Mouse (Mus musculus) cerebellum, postnatal 14 days (tissue): ENCODE data around the gene Arl15.

Source experiments
- DNase-seq, 2 experiments: peaks; one replicate each; pipeline ENCODE4 v3.0.0; 2021; ENCODE audit warnings: mixed read lengths in 2 of 2

Arl15 gene

DNA sequence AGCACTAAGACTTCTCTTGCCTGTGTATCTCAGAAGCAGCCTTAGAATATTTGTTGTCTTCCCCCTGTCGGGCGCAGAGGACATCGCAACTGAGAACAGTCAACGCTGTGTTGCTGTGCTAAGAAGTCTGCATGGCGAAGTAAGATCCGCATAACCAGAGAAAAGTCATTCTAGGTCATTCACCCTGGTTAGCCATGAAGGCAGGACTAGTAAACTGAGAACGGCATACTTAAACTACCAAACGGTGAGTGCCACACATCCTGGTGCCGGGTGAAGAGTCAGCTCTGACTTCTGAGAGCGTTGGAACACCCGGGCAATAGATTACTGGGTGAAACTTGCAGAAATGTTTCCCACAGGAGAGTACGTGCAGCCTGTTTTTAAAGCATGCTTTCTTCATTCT, 320.3 kb downstream of the Arl15 start:
- DNase-seq, result no peak

DNA sequence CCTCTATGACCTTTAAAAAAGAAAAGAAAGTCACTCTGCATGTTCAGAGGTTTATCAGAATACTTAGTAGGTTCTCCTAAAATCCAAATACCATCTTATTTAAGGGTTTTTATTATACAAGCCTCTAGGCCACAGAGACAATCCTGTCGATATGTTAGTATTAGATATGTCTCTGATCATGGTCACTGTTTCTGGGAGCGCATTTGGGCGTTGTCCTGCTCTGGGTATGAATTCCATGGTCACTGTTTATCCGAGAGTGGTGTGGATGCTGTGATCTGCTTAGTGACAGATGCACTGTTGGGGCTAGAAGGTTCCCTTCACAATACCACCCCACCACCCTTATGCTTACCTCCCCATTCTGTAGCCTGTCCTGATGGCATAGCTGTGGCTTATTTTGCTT, 320.8 kb downstream of the Arl15 start:
- DNase-seq, result no peak

DNA sequence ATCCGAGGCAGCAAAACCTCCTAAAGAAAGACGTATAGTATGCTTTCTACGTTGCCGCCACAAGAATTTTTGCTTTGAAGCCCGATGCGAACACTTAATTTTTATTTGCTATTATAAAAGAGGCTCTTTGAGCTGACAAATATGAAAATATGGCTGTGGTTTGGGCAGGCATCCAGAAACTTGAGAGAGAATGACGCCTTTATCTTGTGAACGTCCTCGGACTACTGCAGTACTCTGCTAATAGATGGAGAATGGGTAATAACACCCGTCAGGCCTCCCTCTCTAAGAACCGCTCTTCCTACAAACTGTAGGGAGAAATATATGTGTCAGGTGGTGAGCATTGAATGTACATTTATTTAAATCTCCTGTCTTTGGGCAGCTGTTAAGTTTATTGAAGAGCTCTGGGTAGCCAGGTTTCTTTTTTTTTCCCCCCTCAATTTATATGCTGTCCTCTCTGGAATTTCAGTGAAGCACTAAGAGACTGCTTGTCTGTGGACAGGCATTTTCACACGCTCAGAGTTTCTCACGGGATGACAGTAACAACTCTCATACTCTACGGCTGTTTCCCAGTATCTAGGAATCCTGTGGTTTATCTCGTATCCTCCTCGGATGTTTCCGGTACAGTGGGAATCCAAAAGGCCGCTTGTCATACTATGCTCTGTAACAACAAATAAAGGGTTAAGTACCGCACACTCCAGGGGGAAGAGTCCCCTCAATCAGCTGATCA, 324.0 kb downstream of the Arl15 start:
- no peak for DNase-seq

DNA sequence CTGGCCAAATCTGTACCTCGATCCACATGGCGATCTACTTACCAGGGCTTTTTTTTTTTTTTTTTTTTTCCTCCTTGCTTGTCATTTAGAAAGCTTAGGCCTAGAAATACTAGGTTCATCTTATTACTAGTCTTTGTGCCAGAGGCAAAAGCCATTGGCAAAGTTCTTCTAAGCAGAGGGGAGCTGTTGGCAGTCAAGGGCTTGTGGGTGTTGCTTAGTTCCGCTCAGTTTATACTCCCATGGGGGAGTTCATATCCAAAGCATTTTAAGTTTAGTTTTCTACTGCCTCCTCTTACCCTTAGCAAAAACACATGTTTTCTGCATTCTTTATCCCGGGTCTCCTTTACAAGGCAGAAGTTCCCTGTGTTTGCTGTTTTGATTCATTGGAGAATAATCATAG, 325.5 kb downstream of the Arl15 start:
- DNase-seq, result no peak

DNA sequence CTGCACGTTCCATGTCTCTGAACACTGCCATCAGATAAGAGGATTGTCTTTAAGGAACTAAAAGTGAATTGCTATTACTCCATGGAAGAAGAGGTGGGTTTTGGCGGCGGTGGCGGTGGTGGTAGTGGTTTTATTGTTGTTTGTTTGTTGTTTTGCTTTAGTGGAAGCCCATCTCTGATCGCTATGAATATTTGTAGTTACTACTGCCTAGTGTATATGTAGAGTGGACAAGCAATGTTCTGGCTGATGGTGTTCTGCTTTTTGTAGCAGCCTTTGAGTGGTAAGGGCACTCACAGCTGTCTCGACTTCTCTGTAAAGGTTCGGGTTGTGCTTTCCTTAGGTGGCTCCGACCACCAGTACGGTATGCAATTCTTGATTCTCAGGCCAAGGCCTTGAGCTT, 327.3 kb downstream of the Arl15 start:
- DNase-seq, result no peak

DNA sequence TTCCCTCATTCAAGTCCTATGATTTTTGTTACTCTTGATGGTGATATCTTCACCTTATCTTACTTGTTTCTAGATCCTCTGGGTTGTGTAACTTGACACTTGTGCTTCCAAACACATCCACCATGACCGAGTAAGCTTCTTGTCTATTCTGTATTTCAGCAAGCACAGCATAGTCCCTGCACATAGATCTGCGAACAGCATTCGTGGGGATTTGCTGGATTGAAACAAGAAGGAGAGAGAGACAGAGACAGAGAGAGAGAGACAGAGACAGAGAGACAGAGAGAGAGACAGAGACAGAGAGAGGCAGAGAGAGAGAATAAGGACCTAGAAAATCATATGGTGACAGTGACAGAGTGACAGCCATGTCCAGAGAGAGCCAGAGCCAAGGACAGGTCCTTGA, 329.1 kb downstream of the Arl15 start:
- no peak for DNase-seq

DNA sequence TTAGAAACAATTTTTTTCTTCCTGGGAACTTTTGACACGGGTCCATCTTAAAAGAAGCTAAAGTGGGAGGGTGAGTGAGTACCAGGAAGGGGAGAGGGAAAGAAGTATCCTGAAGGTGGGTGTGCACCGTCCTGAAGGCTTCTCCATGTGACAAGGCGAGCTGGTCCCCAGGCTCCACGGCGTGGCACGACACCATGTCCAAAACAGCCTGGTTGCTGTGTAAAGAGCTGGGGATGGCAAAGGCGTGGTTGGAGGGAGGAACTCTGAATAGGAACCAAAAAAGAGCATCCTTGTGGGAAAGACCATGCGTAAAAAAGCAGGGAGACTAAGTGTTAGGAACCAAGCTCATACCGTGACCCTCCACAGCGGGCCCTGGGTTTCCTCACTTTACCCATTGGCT, 330.1 kb downstream of the Arl15 start:
- no peak for DNase-seq

DNA sequence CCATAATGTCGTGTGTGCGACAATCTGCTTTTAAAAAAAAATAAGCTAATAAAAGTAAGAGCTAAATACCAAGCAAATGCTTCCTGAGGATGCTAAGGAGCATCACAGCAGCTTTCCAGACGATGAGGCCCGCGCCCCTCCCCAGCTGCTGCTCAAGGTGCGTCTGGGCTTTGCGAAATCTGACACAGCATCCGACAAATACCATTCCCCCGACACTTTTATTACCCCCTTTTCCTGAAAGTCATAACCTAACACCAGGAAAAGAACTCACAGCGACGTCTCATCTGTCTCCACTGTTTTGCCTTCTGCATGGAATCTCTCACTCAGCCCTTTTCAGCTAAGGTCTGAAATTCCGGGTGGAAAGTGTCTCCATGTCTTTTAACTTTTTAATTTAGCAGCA, 330.7 kb downstream of the Arl15 start:
- no peak for DNase-seq

DNA sequence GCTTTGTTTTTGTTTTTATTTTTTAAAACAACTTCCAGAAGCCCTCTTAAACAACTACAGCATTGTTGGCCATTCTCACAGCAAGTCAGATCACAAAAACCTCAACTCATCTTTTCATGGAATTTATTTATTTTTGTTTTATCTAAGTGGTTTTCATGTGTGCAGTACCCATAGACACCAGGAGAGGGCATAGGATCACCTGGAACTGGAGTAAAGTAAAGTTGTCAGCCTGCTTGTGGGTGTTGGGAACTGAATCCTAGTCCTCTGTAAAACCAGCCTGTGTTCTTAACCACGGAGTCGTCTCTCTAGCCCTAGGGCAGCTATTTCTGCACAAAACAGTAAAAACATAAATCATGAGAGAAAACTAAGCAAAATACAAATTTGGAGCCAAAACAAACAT, 334.1 kb downstream of the Arl15 start:
- DNase-seq, result no peak

DNA sequence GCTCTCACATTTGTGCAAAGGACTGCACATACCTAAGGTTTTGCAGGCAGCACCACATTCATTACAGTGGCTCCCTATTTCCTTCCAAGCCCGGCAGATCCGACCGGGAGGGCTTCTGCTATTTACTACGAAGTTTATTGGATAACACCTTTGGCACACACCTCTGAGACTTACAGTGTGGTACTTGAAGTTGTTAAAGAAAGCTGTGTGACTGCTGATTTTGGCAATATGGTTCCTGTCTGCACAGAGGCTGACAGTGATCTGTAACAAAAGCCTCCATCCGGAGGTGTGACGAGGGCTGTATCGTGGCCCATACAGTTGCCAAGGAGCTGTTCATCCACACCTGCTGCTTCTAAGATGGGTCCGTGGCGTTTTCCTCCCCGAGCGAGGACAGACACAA, 335.7 kb downstream of the Arl15 start:
- no peak for DNase-seq

DNA sequence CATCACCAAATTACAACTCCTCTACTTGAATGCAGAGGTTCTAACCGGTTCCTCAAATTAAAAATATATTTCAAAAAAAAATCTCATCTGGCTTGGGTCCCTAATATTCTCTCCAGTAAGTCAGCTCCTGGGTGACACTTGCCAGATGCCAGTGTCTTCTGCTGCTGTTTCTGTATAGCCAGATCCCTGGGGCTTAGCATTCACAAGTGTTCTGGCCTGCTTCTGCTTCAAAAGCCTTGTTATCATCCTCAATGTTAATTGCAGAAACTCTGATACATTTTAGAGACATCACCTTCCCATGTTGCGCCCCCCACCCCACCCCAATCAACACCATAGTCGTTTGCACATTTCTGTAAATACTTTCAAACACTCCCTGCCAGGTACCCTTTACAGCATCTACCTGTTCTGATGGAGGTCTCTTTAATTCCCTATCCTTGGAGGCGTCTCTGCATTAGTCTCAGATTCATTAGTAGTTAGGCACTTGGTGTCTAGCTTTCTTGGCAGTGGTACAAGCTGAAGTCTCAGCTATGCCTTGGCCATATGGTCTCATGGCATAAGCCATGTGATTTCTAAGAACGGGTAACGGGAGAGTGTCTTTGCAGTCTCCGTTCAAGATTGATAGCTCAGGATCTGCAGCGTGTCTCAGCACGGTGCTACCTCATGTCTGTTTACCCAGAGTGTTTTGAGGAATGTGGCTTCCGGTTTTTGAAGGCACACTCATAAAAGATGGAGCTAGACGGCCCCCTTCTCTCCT, 336.4 kb downstream of the Arl15 start:
- DNase-seq, result peak in 1 of 2 experiments; percentile 50

DNA sequence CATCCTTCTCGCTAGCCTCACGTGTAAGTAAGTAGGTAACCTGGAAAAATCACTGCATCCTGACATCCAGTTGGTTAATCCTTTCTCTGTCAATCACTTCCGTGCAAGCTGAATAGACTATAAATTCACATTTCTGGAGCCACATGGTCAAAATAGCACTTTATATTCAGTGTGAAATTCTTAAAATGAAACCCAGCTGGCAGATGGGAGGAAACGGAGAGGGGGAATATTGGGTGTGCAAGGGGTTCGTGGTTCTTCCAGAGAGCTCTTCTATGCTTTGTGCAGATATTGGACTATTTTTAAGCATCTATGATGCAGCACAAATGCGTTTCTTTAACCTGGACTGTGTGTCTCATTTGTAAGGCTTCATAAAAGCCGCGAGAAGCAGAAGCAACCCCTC, 344.6 kb downstream of the Arl15 start:
- DNase-seq, result no peak

DNA sequence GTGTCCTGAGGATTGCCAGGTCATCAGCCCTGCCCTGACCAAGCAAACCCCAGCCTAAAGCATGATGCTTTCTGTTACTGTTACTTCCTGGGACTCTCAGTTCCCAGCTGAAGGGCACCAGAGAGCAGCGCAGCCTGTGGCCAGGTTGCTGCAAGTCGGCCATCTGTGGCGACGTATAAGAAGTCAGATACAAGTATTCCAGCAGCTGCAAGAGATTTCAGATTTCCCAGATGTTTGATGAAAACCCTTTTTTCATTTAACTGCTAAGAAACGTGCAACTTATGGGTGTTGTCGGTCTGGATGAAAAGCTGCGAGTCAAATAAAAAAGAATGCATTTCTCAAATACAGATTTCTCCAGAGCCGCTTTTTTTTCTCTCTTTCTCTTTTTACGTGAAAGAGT, 345.3 kb downstream of the Arl15 start:
- DNase-seq, result no peak

DNA sequence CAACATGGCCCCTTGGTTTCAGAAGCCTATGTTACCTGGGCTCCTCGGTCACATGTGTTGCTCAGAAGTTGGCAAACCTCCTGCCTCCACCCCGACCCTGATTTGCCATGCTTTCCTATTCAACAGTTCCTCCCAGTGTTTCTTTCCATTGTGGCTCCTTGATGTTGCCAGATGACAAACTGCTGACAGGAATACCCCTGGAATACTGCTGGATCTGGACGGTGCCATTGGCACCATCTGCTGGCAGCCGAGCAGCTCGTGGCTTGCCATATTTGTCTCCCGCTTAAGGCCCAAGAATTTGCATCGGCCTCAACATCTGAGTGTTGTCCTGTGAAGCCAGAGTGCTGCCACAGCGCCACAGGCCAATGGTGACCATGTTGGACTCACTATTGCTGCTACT, 348.5 kb downstream of the Arl15 start:
- DNase-seq, result no peak

DNA sequence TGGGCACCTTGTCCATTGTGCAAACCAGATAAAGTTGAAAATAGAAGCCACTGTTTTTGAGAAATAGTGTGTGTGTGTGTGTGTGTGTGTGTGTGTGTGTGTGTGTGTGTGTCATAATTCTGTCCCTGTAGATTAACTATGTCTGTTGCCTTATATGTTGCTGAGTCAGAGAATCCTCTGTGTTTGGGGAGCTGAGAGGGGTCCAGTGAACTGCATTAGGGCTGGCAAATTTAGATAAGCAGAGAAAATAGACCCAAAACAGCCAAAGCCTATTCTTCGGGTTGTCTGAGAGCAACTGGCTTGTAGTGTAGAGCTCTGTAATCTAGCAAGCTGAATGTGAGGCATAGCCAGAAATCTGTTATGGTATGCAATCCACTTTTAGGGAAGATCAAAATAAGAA, 348.9 kb downstream of the Arl15 start:
- no peak for DNase-seq

DNA sequence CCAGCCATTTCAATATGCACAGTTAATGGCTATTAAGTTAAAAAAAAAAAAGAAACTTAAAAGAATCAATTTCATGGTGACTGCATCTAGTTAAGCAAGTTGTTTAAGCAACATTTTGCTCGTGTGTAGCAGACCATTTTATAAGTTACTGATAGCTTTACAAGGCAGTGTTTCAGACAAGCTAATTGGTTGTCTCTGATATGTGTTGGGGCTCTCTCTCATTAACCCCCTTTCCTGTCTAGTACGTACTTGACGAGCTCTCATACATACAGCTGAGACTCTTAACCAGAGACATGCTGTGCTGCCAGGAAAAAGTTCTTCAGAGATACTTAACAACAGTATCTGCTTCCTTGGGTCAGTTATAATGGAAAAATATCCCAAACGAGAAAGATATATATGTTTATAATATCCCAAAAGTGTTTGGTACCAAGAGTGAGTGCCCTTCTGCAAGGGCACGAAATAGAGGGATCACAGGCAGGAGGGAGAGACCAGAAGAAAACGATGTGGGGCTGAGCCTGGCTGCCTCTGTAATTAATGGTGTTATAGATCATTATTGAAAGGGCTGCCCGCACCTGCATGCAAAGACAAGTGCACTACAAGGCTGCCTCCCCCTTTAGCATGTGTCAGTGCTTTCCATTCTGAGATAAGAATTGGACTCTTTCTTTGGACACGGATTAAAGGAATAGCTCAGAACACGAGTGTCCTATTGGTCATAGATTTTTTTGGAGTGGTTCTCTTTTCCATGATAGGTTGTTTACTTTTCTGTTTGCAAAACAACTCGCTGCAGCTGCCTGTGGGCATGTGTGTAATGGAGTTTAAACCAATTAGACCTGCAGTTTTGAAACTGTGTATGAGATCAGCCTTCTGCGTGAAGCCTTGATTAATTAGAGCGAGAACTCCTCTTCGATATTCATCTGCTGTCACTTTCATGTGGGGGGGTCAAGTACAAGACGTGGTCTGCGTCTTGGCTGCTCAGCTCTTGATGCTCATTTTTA, 350.0 kb downstream of the Arl15 start:
- no peak for DNase-seq

DNA sequence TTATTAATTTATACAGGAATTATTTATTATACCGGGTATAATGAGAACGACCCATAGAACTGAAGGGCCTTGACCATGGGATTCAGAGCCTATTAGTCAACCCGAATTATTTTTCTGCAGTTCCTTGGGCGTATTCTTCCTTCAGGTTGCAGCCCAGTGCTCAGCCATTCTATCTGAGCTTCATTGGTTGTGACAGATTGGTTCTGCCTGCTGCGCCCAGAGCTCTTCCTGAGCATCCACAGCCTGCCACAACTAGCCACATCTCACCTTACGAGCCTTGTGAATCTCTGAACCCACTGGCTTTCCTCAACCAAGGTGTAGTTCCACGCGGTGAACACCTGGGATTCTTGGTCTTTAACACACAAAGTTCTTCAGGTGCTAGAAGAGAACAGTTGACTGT, 350.9 kb downstream of the Arl15 start:
- DNase-seq, result peak; percentile 49 to 59

DNA sequence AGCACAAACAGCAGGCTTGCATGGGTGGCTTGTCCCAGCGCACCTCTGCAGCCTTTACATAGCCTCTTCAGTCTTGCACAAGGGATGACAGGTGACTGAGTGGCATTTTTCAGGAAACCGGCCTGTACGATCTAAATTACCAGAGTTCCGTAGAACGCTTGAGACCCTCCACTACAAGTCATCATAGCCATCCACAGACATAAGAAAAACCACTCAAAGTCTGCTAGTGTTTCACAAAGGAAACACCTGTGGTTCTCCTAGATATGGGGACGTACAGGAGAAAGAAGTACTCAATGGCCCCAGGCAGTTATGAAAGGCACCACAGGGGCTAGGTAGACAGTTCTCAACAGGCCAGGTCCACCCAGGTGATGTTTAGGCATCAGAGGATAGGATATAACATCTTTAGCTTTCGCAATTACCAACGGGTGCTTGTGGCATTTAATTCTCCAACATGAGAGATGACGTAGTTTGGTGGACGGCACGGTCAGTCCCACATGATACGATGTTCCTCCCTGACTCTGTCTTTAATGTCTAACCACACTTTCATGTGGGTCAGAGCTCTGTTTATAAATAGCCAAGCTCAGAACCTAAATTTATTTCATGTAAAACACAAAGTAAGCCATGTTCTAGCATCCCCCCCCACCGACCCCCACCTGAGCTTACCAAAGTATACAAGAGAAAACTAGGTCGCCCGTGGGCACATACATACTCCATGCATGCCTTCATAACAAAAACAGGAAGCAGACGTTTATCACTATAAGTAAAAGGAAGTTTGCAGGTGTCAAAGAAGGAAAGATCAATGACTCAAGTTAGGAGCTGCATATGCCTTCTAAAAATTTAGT, 356.8 kb downstream of the Arl15 start:
- DNase-seq, result no peak

DNA sequence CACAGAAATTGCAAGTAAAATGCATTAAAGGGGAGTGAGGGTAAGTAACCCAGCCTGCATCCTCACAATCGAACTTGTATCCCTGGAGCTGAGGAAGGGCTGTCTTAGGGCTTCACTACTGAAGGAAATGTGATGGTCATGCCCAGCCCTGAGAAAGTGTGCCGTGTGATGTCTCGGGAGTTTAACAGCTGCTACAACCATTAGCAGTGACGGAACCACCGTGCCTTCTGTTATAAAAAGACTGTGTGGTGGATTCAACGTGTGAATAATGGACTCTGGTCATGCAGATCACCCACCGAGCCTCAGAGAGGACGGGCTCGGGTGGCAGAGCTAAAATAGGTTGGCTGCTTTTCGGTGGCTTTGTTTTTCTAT, 357.4 kb downstream of the Arl15 start:
- no peak for DNase-seq

DNA sequence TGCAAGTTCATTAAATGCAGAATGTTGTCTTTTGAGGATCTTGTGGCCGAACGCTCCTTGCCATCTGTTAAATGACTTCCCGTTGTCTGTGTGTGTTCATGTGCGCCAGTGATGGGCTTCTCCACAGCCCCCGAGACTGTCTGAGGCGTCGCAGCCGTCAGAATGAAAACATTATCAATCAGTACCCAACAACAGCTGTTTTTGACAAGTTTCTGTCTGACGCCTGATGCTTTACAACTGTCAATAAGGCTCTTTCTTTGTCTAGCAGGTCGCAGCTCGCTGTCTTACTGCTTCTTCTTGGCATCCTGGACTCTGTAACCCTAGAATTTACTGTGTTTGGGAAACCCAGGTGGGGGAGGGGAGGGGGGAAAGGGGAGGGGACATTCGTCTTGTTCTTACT, 362.4 kb downstream of the Arl15 start:
- no peak for DNase-seq

DNA sequence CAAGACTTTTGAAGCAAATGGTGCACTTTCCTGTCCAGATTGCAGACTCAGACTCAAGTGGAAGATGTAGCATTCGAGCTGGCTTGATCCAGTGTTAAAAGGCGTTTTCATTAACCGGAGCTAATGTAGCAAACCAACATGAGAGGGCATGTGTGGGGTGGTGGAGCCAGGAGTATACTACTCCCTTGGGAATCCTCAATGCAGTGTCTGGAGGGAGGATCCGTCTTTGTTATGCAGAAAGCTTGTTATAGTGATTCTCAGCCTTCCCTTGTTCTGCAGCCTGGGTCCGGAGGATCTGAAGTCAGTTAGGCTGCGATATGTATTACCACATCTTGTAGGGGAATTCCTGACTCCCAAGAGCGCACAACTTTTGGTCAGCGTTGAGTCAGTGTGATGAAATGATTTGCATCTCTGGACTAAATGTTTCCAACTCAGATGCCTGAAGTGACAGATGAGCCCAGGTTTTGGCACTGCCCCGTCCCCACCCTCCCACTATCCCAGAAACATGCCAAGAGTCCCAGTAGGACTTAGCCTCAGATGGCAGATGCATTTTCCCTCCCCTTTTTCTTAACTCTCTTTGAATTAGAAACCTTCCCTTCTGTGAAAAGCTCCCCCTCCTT, 363.9 kb downstream of the Arl15 start:
- DNase-seq, result no peak
